Mouse (Mus musculus) liver, embryonic 14 days (tissue): ENCODE measurements around the gene Lta. TPM values are rescaled to one million over a fixed set of nuclear protein-coding genes. Genes with fewer than 3 reads are reported as not detected.

Experiments used
- polyA plus RNA-seq: library from polyadenylated mRNA; depleted of rRNA; stranded (reverse); fragments of >200 nt; gene quantifications from 2 replicates; pipeline ENCODE4 v1.2.3, GENCODE M21; 2012; rRNA removed

Lta gene
- 0.03 and 0.09 TPM in 2 replicates for polyA plus RNA-seq

GRCm38 (mm10) chr17:35204494-35205379 is at the start of gene Lta:
TSS of gene Lta (minus strand) at chr17:35205351.

GRCm38 (mm10) chr17:35241305-35242014 is 36.3 kb upstream of the Lta start, which contains the start of gene Ddx39b:
TSS of gene Ddx39b (plus strand) at chr17:35241746.

GRCm38 (mm10) chr17:35235614-35236389 is 30.7 kb upstream of the Lta start, which contains the start of gene Nfkbil1:
TSS of gene Nfkbil1 (minus strand) at chr17:35235792.

GRCm38 (mm10) chr17:35233114-35233980 is 28.2 kb upstream of the Lta start, which contains the start of gene Atp6v1g2:
TSS of gene Atp6v1g2 (plus strand) at chr17:35233660.

GRCm38 (mm10) chr17:35220156-35220952 is 15.2 kb upstream of the Lta start, which contains the start of gene Gm16181:
TSS of gene Gm16181 (plus strand) at chr17:35220834.

GRCm38 (mm10) chr17:35201787-35202186 is 3.4 kb downstream of the Lta start, which contains the start of gene Tnf:
TSS of gene Tnf (minus strand) at chr17:35202007.

GRCm38 (mm10) chr17:35193881-35194843 is 11.0 kb downstream of the Lta start, which contains the start of gene Ltb:
TSS of gene Ltb (plus strand) at chr17:35194439.

GRCm38 (mm10) chr17:35187959-35188610 is 17.1 kb downstream of the Lta start, which contains the start of gene Lst1:
TSS of gene Lst1 (minus strand) at chr17:35188439.

GRCm38 (mm10) chr17:35175968-35176367 is 29.2 kb downstream of the Lta start, which contains the start of gene Aif1:
TSS of gene Aif1 (minus strand) at chr17:35176068.

GRCm38 (mm10) chr17:35164568-35165450 is 40.3 kb downstream of the Lta start, which contains the start of gene Prrc2a:
TSS of gene Prrc2a (minus strand) at chr17:35164897.

Other genes starting within 250 kb of the Lta start
- gene Hspa1b, start 246.1 kb downstream of the Lta start, polyA plus RNA-seq = 1.1 and 1.3 TPM in 2 replicates
- not detected in 2 replicates for gene Gm20481, start 235.4 kb downstream of the Lta start, polyA plus RNA-seq
- 0.58 and 0.67 TPM in 2 replicates for gene Hspa1a, start 233.2 kb downstream of the Lta start, polyA plus RNA-seq
- 0.02 TPM in 2 replicates for gene Hspa1l, start 232.6 kb downstream of the Lta start, polyA plus RNA-seq
- gene Lsm2, start 223.5 kb downstream of the Lta start, polyA plus RNA-seq = 106 and 129 TPM in 2 replicates
- gene Vars, start 204.4 kb downstream of the Lta start, polyA plus RNA-seq = 58.0 and 65.7 TPM in 2 replicates
- gene Vwa7, start 188.8 kb downstream of the Lta start, polyA plus RNA-seq = 0.12 and 0.20 TPM in 2 replicates
- gene Sapcd1, start 177.3 kb downstream of the Lta start, polyA plus RNA-seq = 2.0 TPM in 2 replicates
- gene Msh5, start 158.6 kb downstream of the Lta start, polyA plus RNA-seq = 3.3 and 4.1 TPM in 2 replicates
- 70.1 and 85.9 TPM in 2 replicates for gene Clic1, start 155.4 kb downstream of the Lta start, polyA plus RNA-seq
- gene Ddah2, start 146.3 kb downstream of the Lta start, polyA plus RNA-seq = 11.1 and 13.5 TPM in 2 replicates
- 0.21 and 0.24 TPM in 2 replicates for gene Ly6g6c, start 140.0 kb downstream of the Lta start, polyA plus RNA-seq
- gene Mpig6b, start 139.2 kb downstream of the Lta start, polyA plus RNA-seq = 1.8 and 2.7 TPM in 2 replicates
- gene Ly6g6e, start 128.4 kb downstream of the Lta start, polyA plus RNA-seq = 0.03 and 0.15 TPM in 2 replicates
- 0.66 and 0.76 TPM in 2 replicates for gene Ly6g6d, start 127.3 kb downstream of the Lta start, polyA plus RNA-seq
- gene Ly6g6f, start 119.7 kb downstream of the Lta start, polyA plus RNA-seq = 4.6 TPM in 2 replicates
- 25.1 and 29.0 TPM in 2 replicates for gene Abhd16a, start 116.1 kb downstream of the Lta start, polyA plus RNA-seq
- gene Ly6g5c, start 97.1 kb downstream of the Lta start, polyA plus RNA-seq = not detected in 2 replicates
- gene Ly6g5b, start 89.9 kb downstream of the Lta start, polyA plus RNA-seq = 0.42 and 0.67 TPM in 2 replicates
- gene Gpank1, start 83.9 kb downstream of the Lta start, polyA plus RNA-seq = 9.1 and 10.2 TPM in 2 replicates
- gene Csnk2b, start 83.3 kb downstream of the Lta start, polyA plus RNA-seq = 76.9 and 86.4 TPM in 2 replicates
- 1.2 and 1.6 TPM in 2 replicates for gene D17H6S53E, start 79.0 kb downstream of the Lta start, polyA plus RNA-seq
- gene Apom, start 73.3 kb downstream of the Lta start, polyA plus RNA-seq = 296 and 349 TPM in 2 replicates
- 40.6 and 45.5 TPM in 2 replicates for gene Bag6, start 70.2 kb downstream of the Lta start, polyA plus RNA-seq
- gene Prrc2a, start 40.5 kb downstream of the Lta start, polyA plus RNA-seq = 48.0 and 59.1 TPM in 2 replicates
- 9.0 and 9.2 TPM in 2 replicates for gene Aif1, start 29.3 kb downstream of the Lta start, polyA plus RNA-seq
- 21.0 and 28.7 TPM in 2 replicates for gene Lst1, start 16.9 kb downstream of the Lta start, polyA plus RNA-seq
- 0.53 and 0.76 TPM in 2 replicates for gene Ltb, start 10.9 kb downstream of the Lta start, polyA plus RNA-seq
- gene Tnf, start 3.3 kb downstream of the Lta start, polyA plus RNA-seq = 0.33 and 0.48 TPM in 2 replicates
- 0.10 TPM in 1 of 2 replicates, not detected in the other for gene Gm16181, start 15.5 kb upstream of the Lta start, polyA plus RNA-seq
- gene Atp6v1g2, start 28.3 kb upstream of the Lta start, polyA plus RNA-seq = 1.6 and 1.7 TPM in 2 replicates
- gene Nfkbil1, start 30.4 kb upstream of the Lta start, polyA plus RNA-seq = 3.6 and 4.1 TPM in 2 replicates
- gene Ddx39b, start 36.4 kb upstream of the Lta start, polyA plus RNA-seq = 174 and 208 TPM in 2 replicates
- 35.7 and 45.9 TPM in 2 replicates for gene H2-D1, start 57.4 kb upstream of the Lta start, polyA plus RNA-seq
- 0.50 and 0.63 TPM in 2 replicates for gene H2-Q1, start 115.1 kb upstream of the Lta start, polyA plus RNA-seq
- 0.53 and 0.67 TPM in 2 replicates for gene H2-Q2, start 136.9 kb upstream of the Lta start, polyA plus RNA-seq
- 6.6 and 6.8 TPM in 2 replicates for gene H2-Q4, start 174.3 kb upstream of the Lta start, polyA plus RNA-seq
- gene H2-Q6, start 219.5 kb upstream of the Lta start, polyA plus RNA-seq = 10.0 and 11.4 TPM in 2 replicates
- gene H2-Q7, start 233.8 kb upstream of the Lta start, polyA plus RNA-seq = 20.5 and 21.9 TPM in 2 replicates